Mouse (Mus musculus): ENCODE results near the gene Wfikkn1.

Wfikkn1 gene

GRCm38 (mm10) chr17:25836397-25837075 is 44.1 kb downstream of the Wfikkn1 start:
- peak; percentile 59 to 61 for DNase-seq

GRCm38 (mm10) chr17:25835816-25836215 is 44.8 kb downstream of the Wfikkn1 start:
- no peak for DNase-seq

- no peak for DNase-seq
These were observed 45.4 kb downstream of the Wfikkn1 start for GRCm38 (mm10) chr17:25835301-25835700.

- peak in 1 of 2 experiments; percentile 62 for DNase-seq
These were observed 45.9 kb downstream of the Wfikkn1 start for GRCm38 (mm10) chr17:25834595-25835222.

- no peak for DNase-seq
These were observed 46.6 kb downstream of the Wfikkn1 start for GRCm38 (mm10) chr17:25833961-25834594.

GRCm38 (mm10) chr17:25833291-25833663 is 47.4 kb downstream of the Wfikkn1 start, which contains the start of gene Stub1:
Gene Stub1, minus strand, starts transcription at chr17:25833404.
- peak in 1 of 2 experiments; percentile 91 for DNase-seq

GRCm38 (mm10) chr17:25832436-25833290 is 48.0 kb downstream of the Wfikkn1 start:
- DNase-seq = peak; percentile 99 to 100

- DNase-seq = peak; percentile 49 to 70
These were observed 49.0 kb downstream of the Wfikkn1 start for GRCm38 (mm10) chr17:25831451-25832281.

- DNase-seq = no peak
These were observed 49.7 kb downstream of the Wfikkn1 start for GRCm38 (mm10) chr17:25830806-25831431.

GRCm38 (mm10) chr17:25830200-25830753 is 50.4 kb downstream of the Wfikkn1 start:
- no peak for DNase-seq

- DNase-seq = peak in 1 of 2 experiments; percentile 40
These were observed 51.1 kb downstream of the Wfikkn1 start for GRCm38 (mm10) chr17:25829558-25830017.

- peak; percentile 89 to 90 for DNase-seq
These were observed 51.7 kb downstream of the Wfikkn1 start, which contains the start of gene Jmjd8 for GRCm38 (mm10) chr17:25828712-25829557. Gene Jmjd8, plus strand, starts transcription at chr17:25828867.

GRCm38 (mm10) chr17:25828223-25828594 is 52.4 kb downstream of the Wfikkn1 start:
- peak in 1 of 2 experiments; percentile 42 for DNase-seq

Measured in cerebellum, postnatal 25 days (tissue).